Mouse (Mus musculus) intestine, embryonic 14.5 days (tissue): ENCODE measurements around the gene Galnt17. TPM values are rescaled to one million over a fixed set of nuclear protein-coding genes. Genes with fewer than 3 reads are reported as not detected.

Source experiments
- ATAC-seq: fragments of 200-750 bp; cut with Nextera tagmentation; replicated peaks from 2 replicates; pipeline ENCODE4 v1.8.0; 2017; ENCODE audit warnings: low read depth, moderate number of reproducible peaks, moderate TSS enrichment, moderate library complexity; ENCODE audit not compliant: low FRiP score, low TSS enrichment
- DNase-seq: peaks from one replicate; pipeline ENCODE4 v3.0.0-alpha.2; 2018; ENCODE audit warnings: low spot score
- H3K27ac ChIP-seq: fragments of 300-500 bp; sonication (generic); 2 replicates; pipeline ENCODE4 v1.5.1; 2014; ENCODE audit warnings: low read depth, mild to moderate bottlenecking, control low read depth
- H3K27me3 ChIP-seq: fragments of 300-500 bp; sonication (generic); replicated peaks from 2 replicates; pipeline ENCODE4 v1.6.1; 2014; ENCODE audit warnings: low read length, control low read depth; ENCODE audit not compliant: control insufficient read depth, insufficient read depth
- H3K36me3 ChIP-seq: fragments of 300-500 bp; sonication (generic); 2 replicates; pipeline ENCODE4 v1.6.1; 2014; ENCODE audit warnings: low read length, control low read depth; ENCODE audit not compliant: control insufficient read depth, insufficient read depth
- H3K4me1 ChIP-seq: fragments of 300-500 bp; sonication (generic); replicated peaks from 2 replicates; pipeline ENCODE4 v1.6.1; 2014; ENCODE audit warnings: low read length, control low read depth, mixed read lengths; ENCODE audit not compliant: control insufficient read depth, insufficient read depth
- H3K4me2 ChIP-seq: fragments of 300-500 bp; sonication (generic); 2 replicates; pipeline ENCODE4 v1.6.1; 2014; ENCODE audit warnings: low read length
- H3K4me3 ChIP-seq: fragments of 300-500 bp; sonication (generic); 2 replicates; pipeline ENCODE4 v1.5.1; 2014; ENCODE audit warnings: low read depth, low read length, control low read depth, mixed read lengths
- H3K9ac ChIP-seq: fragments of 300-500 bp; sonication (generic); 2 replicates; pipeline ENCODE4 v1.6.1; 2014; ENCODE audit warnings: mild to moderate bottlenecking, low read length
- H3K9me3 ChIP-seq: fragments of 300-500 bp; sonication (generic); 2 replicates; pipeline ENCODE4 v1.6.1; 2016; ENCODE audit warnings: low read length, control low read depth; ENCODE audit not compliant: control insufficient read depth
- WGBS: fragments of 180-500 bp; shearing (Covaris S2); extraction: QIAGEN DNeasy Blood & Tissue Kit; methylation state at CpG from one replicate; pipeline ENCODE4 v1.1.7; 2014; 5-methylcytosine and 5-hydroxymethylcytosine counted together
- polyA plus RNA-seq: library from polyadenylated mRNA; unstranded; fragments of >200 nt; fragmentation: Nextera tagmentation; extraction: Ambion mirVana; gene quantifications from 2 replicates; pipeline ENCODE4 v1.2.1, GENCODE M21; 2014

The Galnt17 gene
- polyA plus RNA-seq, 1 experiment from 2014 or later = 0.69 TPM

- Histone ChIP-seq H3K4me3 (no peak overlapping the region), H3K9ac (no peak overlapping the region), H3K27me3 (no peaks in the 10 kb centered on the region), H3K4me1 (no peaks in the 10 kb centered on the region), H3K4me2 (no peak overlapping the region), H3K36me3 (no peaks in the 10 kb centered on the region), H3K9me3 (no peaks in the 10 kb centered on the region; the same call in 1 of the 2 replicates), H3K27ac (no peak overlapping the region)
- DNase-seq (no peak), ATAC-seq (no peak)
- WGBS = 70% methylated on average over 1 of the region's 1 CpGs
Measured at GRCm38 (mm10) chr5:131094771-131095170, 213.5 kb downstream of the Galnt17 start.

GRCm38 (mm10) chr5:131094138-131094537 lies 214.2 kb downstream of the Galnt17 start:
- Histone ChIP-seq H3K27me3 (no peaks in the 10 kb centered on the region), H3K27ac (no peak overlapping the region), H3K36me3 (no peaks in the 10 kb centered on the region), H3K4me2 (no peak overlapping the region), H3K4me1 (peaks cover 2% of the 10 kb centered on the region; the same call in 1 of the 2 replicates), H3K9ac (no peak overlapping the region), H3K4me3 (no peak overlapping the region), H3K9me3 (no peaks in the 10 kb centered on the region; the same call in 1 of the 2 replicates)
- ATAC-seq (no peak), DNase-seq (no peak)
- WGBS = 82% methylated on average over 6 of the region's 6 CpGs

GRCm38 (mm10) chr5:131089876-131090275 lies 218.4 kb downstream of the Galnt17 start:
- DNase-seq (no peak), ATAC-seq (no peak)
- WGBS = 58% methylated on average over 8 of the region's 8 CpGs
- Histone ChIP-seq H3K27ac (no peak overlapping the region), H3K4me1 (peaks cover 3% of the 10 kb centered on the region; the same call in 1 of the 2 replicates), H3K9ac (no peak overlapping the region), H3K36me3 (no peaks in the 10 kb centered on the region), H3K4me2 (no peak overlapping the region), H3K27me3 (no peaks in the 10 kb centered on the region), H3K4me3 (no peak overlapping the region), H3K9me3 (no peaks in the 10 kb centered on the region)

- 24% methylated on average over 11 of the region's 11 CpGs for WGBS
- H3K9me3 ChIP-seq = no peaks in the 10 kb centered on the region
- peak overlapping the region; percentile 35 for H3K4me2 ChIP-seq
- no peak overlapping the region for H3K4me3 ChIP-seq
- H3K36me3 ChIP-seq = no peaks in the 10 kb centered on the region
- H3K4me1 ChIP-seq = peaks cover 3% of the 10 kb centered on the region; the same call in 1 of the 2 replicates
- H3K27me3 ChIP-seq = no peaks in the 10 kb centered on the region
- ATAC-seq (no peak), DNase-seq (no peak)
- H3K27ac ChIP-seq = no peak overlapping the region
- H3K9ac ChIP-seq = no peak overlapping the region
Measured at GRCm38 (mm10) chr5:131088866-131089265, 219.4 kb downstream of the Galnt17 start.

GRCm38 (mm10) chr5:131083072-131083657 lies 225.1 kb downstream of the Galnt17 start:
- WGBS = 31% methylated on average over 14 of the region's 14 CpGs
- Histone ChIP-seq H3K9ac (no peak overlapping the region), H3K4me1 (peaks cover 6% of the 10 kb centered on the region; the same call in 1 of the 2 replicates), H3K4me3 (no peak overlapping the region), H3K27me3 (no peaks in the 10 kb centered on the region), H3K36me3 (no peaks in the 10 kb centered on the region), H3K4me2 (no peak overlapping the region; the same call in 1 of the 2 replicates), H3K9me3 (no peaks in the 10 kb centered on the region), H3K27ac (0 out of 2 replicates have a peak overlapping the region, but pooled peaks have one; percentile 16)
- DNase-seq (no peak), ATAC-seq (0 out of 2 replicates have a peak, but pooled peaks have one; percentile 50)

GRCm38 (mm10) chr5:131077682-131078081 lies 230.6 kb downstream of the Galnt17 start:
- H3K36me3 ChIP-seq = no peaks in the 10 kb centered on the region
- H3K4me2 ChIP-seq = no peak overlapping the region
- H3K27me3 ChIP-seq = no peaks in the 10 kb centered on the region
- no peak overlapping the region for H3K4me3 ChIP-seq
- ATAC-seq (no peak), DNase-seq (no peak)
- 23% methylated on average over 1 of the region's 1 CpGs for WGBS
- no peak overlapping the region for H3K9ac ChIP-seq
- no peaks in the 10 kb centered on the region for H3K9me3 ChIP-seq
- H3K27ac ChIP-seq = no peak overlapping the region
- no peaks in the 10 kb centered on the region for H3K4me1 ChIP-seq

GRCm38 (mm10) chr5:131075795-131076194 lies 232.5 kb downstream of the Galnt17 start:
- H3K4me3 ChIP-seq = no peak overlapping the region
- H3K9me3 ChIP-seq = no peaks in the 10 kb centered on the region
- ATAC-seq (no peak), DNase-seq (no peak)
- no peaks in the 10 kb centered on the region for H3K36me3 ChIP-seq
- no peak overlapping the region for H3K27ac ChIP-seq
- no peaks in the 10 kb centered on the region for H3K27me3 ChIP-seq
- no peaks in the 10 kb centered on the region for H3K4me1 ChIP-seq
- H3K4me2 ChIP-seq = no peak overlapping the region
- WGBS = 93% methylated on average over 7 of the region's 7 CpGs
- H3K9ac ChIP-seq = no peak overlapping the region

GRCm38 (mm10) chr5:131074295-131074694 lies 234.0 kb downstream of the Galnt17 start:
- ATAC-seq (no peak), DNase-seq (no peak)
- Histone ChIP-seq H3K4me2 (no peak overlapping the region), H3K4me3 (no peak overlapping the region), H3K4me1 (no peaks in the 10 kb centered on the region), H3K36me3 (no peaks in the 10 kb centered on the region), H3K9me3 (no peaks in the 10 kb centered on the region), H3K9ac (no peak overlapping the region), H3K27ac (no peak overlapping the region), H3K27me3 (no peaks in the 10 kb centered on the region)
- WGBS = 65% methylated on average over 4 of the region's 4 CpGs

GRCm38 (mm10) chr5:131065174-131065573 lies 243.1 kb downstream of the Galnt17 start:
- H3K27ac ChIP-seq = no peak overlapping the region
- no peak overlapping the region for H3K4me2 ChIP-seq
- no peaks in the 10 kb centered on the region for H3K27me3 ChIP-seq
- H3K4me1 ChIP-seq = no peaks in the 10 kb centered on the region
- ATAC-seq = no peak
- no peaks in the 10 kb centered on the region for H3K9me3 ChIP-seq
- H3K36me3 ChIP-seq = no peaks in the 10 kb centered on the region
- no peak overlapping the region for H3K9ac ChIP-seq
- WGBS = 91% methylated on average over 6 of the region's 6 CpGs
- no peak overlapping the region for H3K4me3 ChIP-seq
- DNase-seq = no peak
